Mouse (Mus musculus) megakaryocyte, embryonic 14.5 days (primary cell): ENCODE results near the gene Stk10.

Experiments used
- FLI1 ChIP-seq: IDR thresholded peaks from 2 replicates; pipeline ENCODE4 v1.6.1; 2012; ENCODE audit warnings: low read length, inconsistent platforms, mixed read lengths
- GATA1 ChIP-seq: IDR thresholded peaks from 3 replicates; pipeline ENCODE4 v1.6.1; 2012; ENCODE audit warnings: mixed read lengths, low read length, inconsistent platforms, borderline replicate concordance

DNA sequence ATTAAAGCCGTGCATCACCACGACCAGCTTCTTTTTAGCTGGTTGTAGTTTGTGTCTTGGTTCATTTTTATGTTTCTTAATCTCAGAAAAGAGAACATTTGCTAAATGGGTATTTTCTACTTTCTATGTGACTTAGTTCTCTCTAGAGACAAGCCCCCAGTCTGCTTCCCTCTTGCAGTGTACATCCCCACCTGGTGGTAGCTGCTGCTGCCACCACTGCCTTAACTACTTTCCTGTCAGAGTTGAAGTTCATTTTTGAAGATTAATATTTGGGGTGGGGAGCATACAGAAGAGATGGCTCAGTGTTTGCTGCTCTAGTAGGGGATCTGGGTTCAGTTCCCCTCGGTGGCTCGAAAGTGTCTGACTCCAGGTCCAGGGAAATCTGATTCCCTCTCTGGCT, 33.2 kb upstream of the Stk10 start:
- TF ChIP-seq GATA1 (no peak), FLI1 (no peak)
